Mouse (Mus musculus): ENCODE measurements at regions not wholly inside any gene's neighbourhood (a gene's known extent, or its start where the extent isn't known, plus 50 kb on each side); places are given as distances from the start of the nearest gene placed in this dataset.

GRCm38 (mm10) chr14:105572036-105572891, 313.9 kb downstream of the Ndfip2 start:
- DNase-seq (ENCODE audit: low spot score) = no peak

- no peak for DNase-seq (ENCODE audit: low spot score)
Measured at GRCm38 (mm10) chr14:105570156-105570555, 311.8 kb downstream of the Ndfip2 start.

- DNase-seq (ENCODE audit: low spot score) = no peak
Measured at GRCm38 (mm10) chr14:105565827-105566226, 307.5 kb downstream of the Ndfip2 start.

GRCm38 (mm10) chr14:105562843-105563242, 304.5 kb downstream of the Ndfip2 start:
- DNase-seq (ENCODE audit: low spot score) = no peak

DNA sequence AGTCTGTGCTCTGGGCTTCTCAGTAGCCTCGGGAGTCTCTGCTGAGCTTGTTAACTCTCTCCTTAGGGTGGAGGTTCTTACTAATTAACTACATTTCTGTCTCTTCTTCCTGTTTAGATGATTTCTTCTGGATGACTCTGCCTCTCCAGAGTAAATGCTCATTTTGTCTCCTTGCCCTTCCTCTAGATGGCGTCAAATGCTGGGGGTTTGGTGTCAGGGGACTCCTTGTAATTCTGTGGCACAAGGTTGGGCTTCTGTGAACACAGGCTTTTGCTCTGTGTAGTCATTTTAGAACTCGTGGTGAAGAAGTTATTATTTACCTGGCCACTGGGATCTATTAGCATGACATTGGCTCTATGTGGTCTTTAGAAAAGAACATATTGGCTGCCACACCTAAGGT, 298.4 kb downstream of the Ndfip2 start:
- DNase-seq (ENCODE audit: low spot score) = no peak

- DNase-seq (ENCODE audit: low spot score) = no peak
Measured at GRCm38 (mm10) chr14:105544066-105544465, 285.7 kb downstream of the Ndfip2 start.

DNA sequence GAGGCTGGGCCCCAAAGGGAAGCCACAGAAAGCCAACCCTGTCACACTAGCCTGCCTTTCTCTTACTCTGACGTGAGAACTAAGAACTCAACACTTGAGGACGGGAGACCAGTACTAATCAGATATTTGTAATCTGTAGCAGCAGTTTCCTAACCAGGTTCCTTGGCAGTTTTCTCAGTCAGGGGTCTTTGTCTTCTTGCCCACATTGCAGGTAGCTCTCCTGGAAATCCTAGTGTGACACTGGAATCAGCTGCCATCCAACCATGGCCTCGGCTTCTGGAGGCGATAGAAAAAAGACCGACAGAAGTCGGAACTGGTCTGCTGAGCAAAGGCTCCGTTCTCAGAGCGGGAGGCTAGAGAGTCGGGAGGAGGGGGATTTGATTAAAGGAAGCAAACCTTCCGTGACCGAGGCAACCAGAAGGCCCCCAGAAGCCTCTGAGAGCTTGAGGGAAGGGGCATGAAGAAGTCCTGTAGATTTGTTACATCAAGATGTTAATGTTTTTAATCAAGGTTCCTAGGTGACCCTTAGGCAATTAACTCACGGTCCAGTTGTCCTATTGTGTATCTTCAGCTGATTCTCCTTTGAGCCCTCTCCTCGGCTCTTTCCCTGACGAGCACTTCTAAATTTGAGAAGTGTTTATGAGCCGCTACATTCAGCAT, 284.2 kb downstream of the Ndfip2 start:
- DNase-seq (ENCODE audit: low spot score) = no peak

DNA sequence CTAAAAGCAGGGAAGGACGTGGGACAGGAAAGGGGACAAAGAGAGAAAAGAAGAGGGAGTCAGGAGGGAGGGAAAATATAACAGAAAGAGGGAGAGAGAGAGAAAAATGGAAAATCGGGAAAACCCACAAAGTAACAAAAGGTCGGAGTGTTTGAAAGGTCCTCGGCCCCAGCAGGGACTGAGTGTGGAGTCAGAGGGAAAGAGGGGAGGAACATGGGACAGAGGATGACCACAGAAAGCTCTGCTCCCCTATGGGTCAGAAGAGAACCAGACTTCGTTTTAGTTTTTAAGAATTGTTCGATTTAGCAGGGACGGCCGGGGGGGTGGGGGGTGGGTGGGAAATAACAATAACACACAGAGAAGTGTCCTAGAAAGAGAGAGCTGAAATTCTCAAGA, 283.7 kb downstream of the Ndfip2 start:
- DNase-seq (ENCODE audit: low spot score) = no peak

GRCm38 (mm10) chr14:105532168-105532745, 273.9 kb downstream of the Ndfip2 start:
- no peak for DNase-seq (ENCODE audit: low spot score)

GRCm38 (mm10) chr14:105528107-105528506, 269.7 kb downstream of the Ndfip2 start:
- DNase-seq (ENCODE audit: low spot score) = no peak

- no peak for DNase-seq (ENCODE audit: low spot score)
Measured at GRCm38 (mm10) chr14:105523849-105524248, 265.5 kb downstream of the Ndfip2 start.

- DNase-seq (ENCODE audit: low spot score) = no peak
Measured at GRCm38 (mm10) chr14:105522279-105522678, 263.9 kb downstream of the Ndfip2 start.

GRCm38 (mm10) chr14:105518706-105519105, 260.3 kb downstream of the Ndfip2 start:
- DNase-seq (ENCODE audit: low spot score) = no peak

- DNase-seq (ENCODE audit: low spot score) = no peak
Measured at GRCm38 (mm10) chr14:105514413-105514812, 256.0 kb downstream of the Ndfip2 start.

GRCm38 (mm10) chr14:105512914-105513677, 254.7 kb downstream of the Ndfip2 start:
- DNase-seq (ENCODE audit: low spot score) = no peak

GRCm38 (mm10) chr14:105511826-105512225, 253.5 kb downstream of the Ndfip2 start:
- DNase-seq (ENCODE audit: low spot score) = no peak

DNA sequence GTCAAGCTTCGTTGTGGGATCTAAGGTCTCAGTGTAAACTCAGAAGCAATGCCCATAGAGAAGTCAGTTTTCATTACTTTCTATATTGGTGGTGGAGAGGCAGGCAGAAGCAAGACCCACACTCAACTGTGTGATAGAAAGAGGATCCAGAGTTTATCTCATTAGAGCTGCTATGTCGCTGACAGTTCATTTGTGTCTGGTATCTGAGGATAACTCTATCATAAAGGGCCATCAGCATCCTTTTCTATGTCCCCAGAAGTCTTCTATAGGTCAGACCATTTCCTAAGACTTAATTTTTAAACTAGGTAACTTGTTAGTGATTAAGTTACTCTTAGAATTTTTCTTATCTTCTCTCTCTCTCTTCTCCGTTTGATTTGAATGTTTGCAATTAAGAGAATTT, 252.8 kb downstream of the Ndfip2 start:
- no peak for DNase-seq (ENCODE audit: low spot score)

DNA sequence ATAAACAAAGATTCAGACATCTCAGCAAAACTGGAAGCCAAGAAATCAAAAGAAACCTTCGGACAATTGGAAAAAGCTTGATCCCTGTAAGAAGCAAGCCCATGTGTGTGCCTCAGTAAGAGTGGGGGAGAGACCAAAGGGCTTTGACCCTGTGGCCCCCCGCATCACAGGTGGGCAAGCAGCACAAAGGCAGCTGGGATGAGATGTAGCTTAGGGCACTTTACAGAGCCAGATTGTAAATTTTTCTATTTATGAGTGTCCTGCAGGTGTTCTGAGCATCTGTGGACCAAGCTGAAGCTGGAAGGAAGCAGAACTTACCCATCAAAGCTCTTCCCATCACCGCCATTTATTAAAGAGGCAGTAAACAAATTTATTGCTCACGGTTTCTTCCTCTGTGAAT, 246.9 kb downstream of the Ndfip2 start:
- no peak for DNase-seq (ENCODE audit: low spot score)

DNA sequence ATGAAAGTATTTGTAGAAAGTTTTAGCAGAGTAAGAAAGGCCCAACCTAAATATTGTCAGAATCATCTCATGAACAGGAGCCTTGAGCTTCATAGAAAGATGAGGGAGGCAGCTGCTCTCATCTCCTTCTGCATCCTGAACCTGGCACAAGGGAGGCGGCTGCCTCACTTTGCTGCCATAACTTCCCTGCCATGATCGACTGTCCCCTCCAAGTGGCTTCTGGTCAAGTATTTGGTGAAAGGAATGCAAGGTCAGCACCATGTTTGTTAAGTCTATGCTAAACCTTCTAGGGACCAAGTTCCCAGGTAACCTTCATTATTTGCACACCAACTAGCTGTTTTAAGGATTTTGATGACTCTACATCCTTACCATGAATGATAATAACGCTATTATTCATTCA, 246.0 kb downstream of the Ndfip2 start:
- no peak for DNase-seq (ENCODE audit: low spot score)

DNA sequence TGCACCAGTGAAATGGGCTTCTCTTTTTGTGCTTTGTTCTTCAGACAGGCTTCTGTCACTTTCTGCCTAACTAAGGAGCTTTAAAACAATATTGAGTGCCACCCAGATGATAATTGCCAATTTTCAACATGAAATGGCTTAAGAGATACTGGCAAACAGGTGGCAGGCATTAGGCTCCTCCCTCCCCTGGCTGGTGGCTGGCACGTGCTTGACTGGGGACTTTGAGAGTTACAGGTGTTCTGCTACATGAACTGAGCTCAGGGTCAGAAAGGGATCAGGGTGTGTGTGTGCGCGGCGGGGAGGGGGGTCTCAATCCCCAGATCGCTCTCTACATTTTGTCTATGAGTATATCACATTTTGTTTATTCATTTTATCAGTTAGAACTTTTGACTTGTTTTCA, 245.4 kb downstream of the Ndfip2 start:
- no peak for DNase-seq (ENCODE audit: low spot score)

DNA sequence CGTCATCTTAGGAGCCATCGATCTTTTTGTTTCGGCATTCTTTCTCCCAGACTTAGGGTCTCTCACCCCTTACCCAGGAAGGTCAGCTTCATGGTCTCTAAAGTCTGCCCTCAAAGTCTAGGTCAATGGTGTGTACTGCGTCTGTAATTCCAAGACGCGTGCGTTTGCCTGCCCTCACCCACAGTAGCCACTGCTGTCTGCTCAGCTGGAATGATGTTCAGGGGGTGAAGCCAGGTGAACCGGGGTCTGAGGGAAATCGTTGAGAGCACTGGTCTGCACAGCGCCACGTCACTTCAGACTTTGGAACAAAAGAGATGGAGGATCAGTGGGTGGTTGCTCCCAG, 244.2 kb downstream of the Ndfip2 start:
- DNase-seq (ENCODE audit: low spot score) = no peak

- no peak for DNase-seq (ENCODE audit: low spot score)
Measured at GRCm38 (mm10) chr14:105501792-105502632, 243.6 kb downstream of the Ndfip2 start.

Measured in ovary, postnatal 10 days (tissue).